Mouse (Mus musculus) layer of hippocampus, adult 9-11 months (tissue): ENCODE data around the gene Mmp12.
"Not testable (repeated sequence)": the region's sequence is repeated elsewhere in the genome, so short reads cannot be mapped to it uniquely, and the experiment has no call there.

ENCODE experiments used
- DNase-seq: peaks from one replicate; pipeline ENCODE4 v3.0.0; 2022

The Mmp12 gene

DNA sequence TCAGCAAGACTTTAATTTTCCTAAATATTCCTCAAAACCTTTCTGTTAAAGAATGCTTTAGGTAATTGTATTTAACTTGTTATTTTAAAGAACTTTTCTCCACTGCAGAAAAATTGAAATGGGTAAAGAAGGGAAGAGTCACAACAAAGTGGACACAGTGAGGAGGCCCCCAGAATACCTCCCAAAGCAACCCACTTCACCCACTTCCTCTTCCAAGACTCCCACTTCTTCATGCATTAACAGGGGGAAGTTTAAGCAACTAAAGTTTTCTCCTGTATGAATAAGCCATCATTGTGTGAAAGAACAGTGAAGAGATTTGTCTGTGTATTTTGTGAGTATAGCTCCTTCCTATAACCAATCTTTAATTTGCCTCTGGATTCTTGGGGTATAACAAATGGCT lies at the start of gene Mmp12:
Mmp12 (plus strand) TSS at position 275 of the 400 bp plus-strand sequence.
- DNase-seq = no peak

DNA sequence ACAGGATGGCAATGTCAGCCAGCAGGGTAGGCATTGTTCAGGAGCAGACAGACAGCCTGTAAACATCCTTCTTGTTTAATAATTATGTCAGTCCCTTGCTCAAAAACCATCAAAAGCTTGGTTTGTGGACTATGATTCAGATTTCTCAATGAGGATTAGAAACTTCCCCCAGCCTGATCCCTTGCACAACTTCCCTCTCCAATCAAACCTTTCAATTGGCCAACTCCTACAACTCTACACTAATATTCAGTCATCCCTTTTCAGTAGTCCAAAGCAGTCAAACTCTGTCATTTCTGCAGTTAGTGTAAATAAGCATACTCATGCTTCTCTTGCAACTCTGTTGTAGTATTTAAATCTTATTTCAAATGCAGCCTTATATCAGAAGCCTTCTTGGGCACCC lies 12.3 kb upstream of the Mmp12 start:
- no peak for DNase-seq

DNA sequence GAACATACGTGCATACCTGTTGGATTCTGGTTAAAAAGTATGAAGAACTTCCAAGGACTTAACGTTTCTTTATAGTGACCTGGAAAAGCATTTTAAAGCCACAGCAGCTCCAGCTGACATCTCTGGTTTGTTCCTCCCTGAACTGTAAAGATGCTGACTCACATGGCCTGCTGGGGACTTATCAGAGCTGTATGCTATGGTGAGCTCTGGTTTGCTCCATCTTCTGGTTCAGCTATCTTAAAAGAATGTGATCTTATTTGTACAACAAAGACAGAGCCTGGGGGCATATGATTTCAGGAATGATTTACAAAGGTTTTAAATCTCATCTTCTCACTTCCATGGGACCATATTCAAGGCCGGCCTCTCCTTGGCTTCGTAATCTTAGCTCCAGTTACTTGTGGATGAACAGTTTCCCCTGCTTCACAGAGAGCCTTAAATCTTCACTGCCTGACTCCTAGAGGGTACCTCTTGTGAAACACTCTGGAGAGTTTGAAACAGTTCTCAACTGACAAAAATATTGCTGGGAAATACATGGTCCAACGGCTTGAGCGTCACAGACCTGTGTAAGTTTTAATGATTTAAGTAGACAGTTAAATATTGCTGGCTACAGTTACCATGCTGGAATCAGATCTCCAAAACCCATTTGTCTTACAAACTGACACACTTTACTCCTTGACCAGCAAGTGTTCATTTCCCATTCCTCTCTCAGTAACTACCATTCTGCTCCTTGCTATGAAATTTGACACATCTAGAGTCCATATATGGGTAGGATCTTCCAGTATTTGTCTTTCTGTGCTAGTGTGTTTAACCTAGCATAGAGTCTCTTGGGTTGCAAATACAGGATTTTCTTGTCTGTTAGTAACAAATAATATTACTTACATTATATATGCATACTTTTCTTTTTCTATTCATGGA lies 8.2 kb upstream of the Mmp12 start:
- no peak for DNase-seq

- DNase-seq = peak; percentile 16
Measured at GRCm38 (mm10) chr9:7336740-7337483, 7.3 kb upstream of the Mmp12 start.

DNA sequence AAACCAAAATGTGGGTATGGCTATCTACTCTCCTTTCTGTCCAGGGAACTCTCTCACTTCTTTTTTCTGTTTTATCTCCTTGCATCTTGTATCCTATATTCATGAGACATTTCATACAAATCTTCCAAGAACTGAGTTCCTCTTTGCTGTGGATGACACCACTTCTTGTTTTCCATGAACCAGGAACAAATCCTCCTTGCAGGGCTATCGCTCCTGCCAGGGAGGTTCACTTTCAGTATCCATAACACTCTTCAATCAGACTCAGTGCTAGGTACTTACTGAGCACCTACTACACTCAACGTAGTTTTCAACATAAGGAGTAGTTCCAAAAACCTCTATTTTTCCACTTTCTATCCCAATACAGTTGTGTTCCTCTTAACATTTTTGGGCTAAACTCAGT lies 1.3 kb downstream of the Mmp12 start:
- DNase-seq = no peak

GRCm38 (mm10) chr9:7354535-7354934 lies 10.4 kb downstream of the Mmp12 start:
- no peak for DNase-seq

- no peak for DNase-seq
Measured at GRCm38 (mm10) chr9:7387947-7388346, 43.8 kb downstream of the Mmp12 start, which contains the start of gene Mmp1b. Mmp1b (minus strand) TSS chr9:7388047.

DNA sequence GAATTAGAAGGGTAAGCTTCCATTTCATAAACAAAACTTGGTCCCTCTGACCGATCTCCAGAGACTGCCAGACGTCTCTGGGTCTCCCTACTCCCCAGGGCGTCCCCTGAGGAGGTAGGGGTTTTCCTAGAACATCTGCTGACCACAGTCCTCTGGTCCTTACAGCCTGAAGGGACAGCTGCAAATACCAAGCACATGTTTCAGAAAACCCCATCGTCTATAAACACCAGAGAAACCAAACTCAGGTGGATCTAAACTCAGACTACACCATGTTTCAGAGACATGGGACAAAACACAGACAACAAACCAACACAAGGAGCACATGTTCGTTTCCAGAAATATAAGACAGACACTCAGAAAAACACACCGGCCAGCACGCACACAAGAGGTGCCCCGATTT lies 52.4 kb downstream of the Mmp12 start:
- not testable (repeated sequence) for DNase-seq
